Mouse (Mus musculus): ENCODE data around the gene Arhgap31.
"Not testable (repeated sequence)": the region's sequence is repeated elsewhere in the genome, so short reads cannot be mapped to it uniquely, and the experiment has no call there.

Gene Arhgap31

GRCm38 (mm10) chr16:38728576-38729132 is 15.6 kb upstream of the Arhgap31 start:
- DNase-seq (ENCODE audit: low spot score in 2 of 2), result no peak

- no peak for DNase-seq (ENCODE audit: low spot score in 2 of 2)
Measured at GRCm38 (mm10) chr16:38724974-38725373, 11.9 kb upstream of the Arhgap31 start.

GRCm38 (mm10) chr16:38724256-38724655 is 11.2 kb upstream of the Arhgap31 start:
- DNase-seq (ENCODE audit: low spot score in 2 of 2), result peak in 1 of 2 experiments; percentile 59

- no peak for DNase-seq (ENCODE audit: low spot score in 2 of 2)
Measured at GRCm38 (mm10) chr16:38721377-38721776, 8.3 kb upstream of the Arhgap31 start.

GRCm38 (mm10) chr16:38714259-38714526 is 1.1 kb upstream of the Arhgap31 start:
- not testable (repeated sequence) for DNase-seq (ENCODE audit: low spot score in 2 of 2)

- no peak for DNase-seq (ENCODE audit: low spot score in 2 of 2)
Measured at GRCm38 (mm10) chr16:38713404-38714258, 557 bp upstream of the Arhgap31 start.

- no peak for DNase-seq (ENCODE audit: low spot score in 2 of 2)
Measured at GRCm38 (mm10) chr16:38712105-38712504, 969 bp downstream of the Arhgap31 start.

GRCm38 (mm10) chr16:38711245-38711644 is 1.8 kb downstream of the Arhgap31 start:
- DNase-seq (ENCODE audit: low spot score in 2 of 2), result no peak

- DNase-seq (ENCODE audit: low spot score in 2 of 2), result no peak
Measured at GRCm38 (mm10) chr16:38708962-38709520, 4.0 kb downstream of the Arhgap31 start.

- DNase-seq (ENCODE audit: low spot score in 2 of 2), result no peak
Measured at GRCm38 (mm10) chr16:38706782-38707181, 6.3 kb downstream of the Arhgap31 start.

- DNase-seq (ENCODE audit: low spot score in 2 of 2), result no peak
Measured at GRCm38 (mm10) chr16:38705531-38706281, 7.4 kb downstream of the Arhgap31 start.

- no peak for DNase-seq (ENCODE audit: low spot score in 2 of 2)
Measured at GRCm38 (mm10) chr16:38703501-38703900, 9.6 kb downstream of the Arhgap31 start.

- DNase-seq (ENCODE audit: low spot score in 2 of 2), result no peak
Measured at GRCm38 (mm10) chr16:38702316-38702715, 10.8 kb downstream of the Arhgap31 start.

- DNase-seq (ENCODE audit: low spot score in 2 of 2), result no peak
Measured at GRCm38 (mm10) chr16:38701492-38702185, 11.4 kb downstream of the Arhgap31 start.

- DNase-seq (ENCODE audit: low spot score in 2 of 2), result no peak
Measured at GRCm38 (mm10) chr16:38700392-38701162, 12.5 kb downstream of the Arhgap31 start.

GRCm38 (mm10) chr16:38697611-38698010 is 15.5 kb downstream of the Arhgap31 start:
- no peak for DNase-seq (ENCODE audit: low spot score in 2 of 2)

GRCm38 (mm10) chr16:38695557-38695956 is 17.5 kb downstream of the Arhgap31 start:
- DNase-seq (ENCODE audit: low spot score in 2 of 2), result no peak

- DNase-seq (ENCODE audit: low spot score in 2 of 2), result no peak
Measured at GRCm38 (mm10) chr16:38694906-38695540, 18.1 kb downstream of the Arhgap31 start.

- DNase-seq (ENCODE audit: low spot score in 2 of 2), result no peak
Measured at GRCm38 (mm10) chr16:38690501-38690900, 22.6 kb downstream of the Arhgap31 start.

GRCm38 (mm10) chr16:38689786-38690185 is 23.3 kb downstream of the Arhgap31 start:
- no peak for DNase-seq (ENCODE audit: low spot score in 2 of 2)

All from right cerebral cortex, postnatal 10 days (tissue).